Mouse (Mus musculus) forebrain, embryonic 10.5 days (tissue): ENCODE measurements at regions not wholly inside any gene's neighbourhood (a gene's known extent, or its start where the extent isn't known, plus 50 kb on each side); places are given as distances from the start of the nearest gene placed in this dataset.

Experiments used
- DNase-seq: peaks from one replicate; pipeline ENCODE4 v3.0.0-alpha.2; 2017; ENCODE audit warnings: low spot score; ENCODE audit errors: extremely low spot score
- H3K27ac ChIP-seq: fragments of 300-500 bp; sonication (generic); 2 replicates; pipeline ENCODE4 v1.5.1; 2016; ENCODE audit warnings: mild to moderate bottlenecking
- H3K27me3 ChIP-seq: fragments of 300-500 bp; sonication (generic); 2 replicates; pipeline ENCODE4 v1.6.1; 2016; ENCODE audit warnings: mild to moderate bottlenecking; ENCODE audit not compliant: poor library complexity, severe bottlenecking
- H3K36me3 ChIP-seq: fragments of 300-500 bp; sonication (generic); replicated peaks from 2 replicates; pipeline ENCODE4 v1.6.1; 2016; ENCODE audit warnings: mild to moderate bottlenecking, moderate library complexity
- H3K4me1 ChIP-seq: fragments of 300-500 bp; sonication (generic); 2 replicates; pipeline ENCODE4 v1.6.1; 2016
- H3K4me3 ChIP-seq: fragments of 300-500 bp; sonication (generic); 2 replicates; pipeline ENCODE4 v1.5.1; 2016; ENCODE audit warnings: mild to moderate bottlenecking, moderate library complexity
- H3K9me3 ChIP-seq: fragments of 300-500 bp; sonication (generic); 2 replicates; pipeline ENCODE4 v1.6.1; 2016; ENCODE audit warnings: mild to moderate bottlenecking, moderate library complexity
- WGBS: fragments of 180-500 bp; shearing (Covaris S2); methylation state at CpG from one replicate; pipeline ENCODE4 v1.1.7; 2016; 5-methylcytosine and 5-hydroxymethylcytosine counted together

- 88% methylated on average over 1 of the region's 1 CpGs for WGBS
- H3K36me3 ChIP-seq = no peaks in the 10 kb centered on the region
- H3K4me3 ChIP-seq = no peak overlapping the region
- DNase-seq = no peak
- H3K27me3 ChIP-seq = no peaks in the 10 kb centered on the region
- no peak overlapping the region for H3K27ac ChIP-seq
- no peaks in the 10 kb centered on the region for H3K9me3 ChIP-seq
- no peaks in the 10 kb centered on the region for H3K4me1 ChIP-seq
These were observed 73.7 kb upstream of the App start for GRCm38 (mm10) chr16:85247301-85247700.

GRCm38 (mm10) chr16:85233037-85233436 lies 59.5 kb upstream of the App start:
- Histone ChIP-seq H3K9me3 (no peaks in the 10 kb centered on the region), H3K4me3 (no peak overlapping the region), H3K27ac (no peak overlapping the region), H3K4me1 (no peaks in the 10 kb centered on the region), H3K27me3 (no peaks in the 10 kb centered on the region), H3K36me3 (no peaks in the 10 kb centered on the region)
- WGBS = 93% methylated on average over 1 of the region's 1 CpGs
- no peak for DNase-seq

GRCm38 (mm10) chr16:85231908-85232467 lies 58.4 kb upstream of the App start:
- Histone ChIP-seq H3K4me3 (no peak overlapping the region), H3K4me1 (no peaks in the 10 kb centered on the region), H3K27ac (no peak overlapping the region), H3K9me3 (no peaks in the 10 kb centered on the region), H3K36me3 (no peaks in the 10 kb centered on the region), H3K27me3 (no peaks in the 10 kb centered on the region)
- 62% methylated on average over 6 of the region's 6 CpGs for WGBS
- DNase-seq = no peak

- 68% methylated on average over 2 of the region's 2 CpGs for WGBS
- H3K36me3 ChIP-seq = no peaks in the 10 kb centered on the region
- H3K27me3 ChIP-seq = no peaks in the 10 kb centered on the region
- H3K4me1 ChIP-seq = no peaks in the 10 kb centered on the region
- DNase-seq = no peak
- no peak overlapping the region for H3K27ac ChIP-seq
- no peak overlapping the region for H3K4me3 ChIP-seq
- H3K9me3 ChIP-seq = no peaks in the 10 kb centered on the region
These were observed 57.8 kb upstream of the App start for GRCm38 (mm10) chr16:85231330-85231729.

GRCm38 (mm10) chr16:85224325-85224724 lies 50.8 kb upstream of the App start:
- DNase-seq = no peak
- Histone ChIP-seq H3K9me3 (no peaks in the 10 kb centered on the region), H3K36me3 (no peaks in the 10 kb centered on the region), H3K4me1 (no peaks in the 10 kb centered on the region), H3K4me3 (no peak overlapping the region), H3K27ac (no peak overlapping the region), H3K27me3 (no peaks in the 10 kb centered on the region)
- WGBS = 88% methylated on average over 2 of the region's 2 CpGs
